Mouse (Mus musculus): ENCODE measurements around the gene Sec14l2. TPM values are rescaled to one million over a fixed set of nuclear protein-coding genes. Genes with fewer than 3 reads are reported as not detected.
A peak's percentile ranks its signal among the peaks of the same experiment; 100 is the strongest.
"Not testable (repeated sequence)": the region's sequence is repeated elsewhere in the genome, so short reads cannot be mapped to it uniquely, and the experiment has no call there.

The Sec14l2 gene
- total and polyA plus RNA-seq, 3 experiments = 16.7 to 24.2 (median 21.5) TPM

- H3K4me2 ChIP-seq (ENCODE audit: insufficient read depth, low read depth, poor library complexity, severe bottlenecking) = peak overlapping the region; percentile 80
Measured at GRCm38 (mm10) chr11:4134400-4134799, 11.2 kb upstream of the Sec14l2 start.

GRCm38 (mm10) chr11:4133450-4133849 is 10.2 kb upstream of the Sec14l2 start:
- Histone ChIP-seq H3K4me2 (ENCODE audit: insufficient read depth, low read depth, poor library complexity, severe bottlenecking) (no peak overlapping the region), H3K27me3 (replicated peaks) (no peaks in the 10 kb centered on the region), H3K4me3 (replicated peaks in 1 of 3; ENCODE audit: low read depth in 2 of 3, low read length in 2 of 3, poor library complexity in 1 of 3) (no peak overlapping the region), H3K79me2 (replicated peaks; ENCODE audit: control insufficient read depth, extremely low read depth, insufficient read depth, poor library complexity, severe bottlenecking) (peaks cover 20% of the 10 kb centered on the region), H3K36me3 (replicated peaks in 1 of 2; ENCODE audit: control insufficient read depth in 1 of 2, insufficient read depth in 1 of 2, low read length in 1 of 2) (peaks cover 6 to 21% of the 10 kb centered on the region in 2 experiments), H3K27ac (ENCODE audit: insufficient read depth, low read depth) (no peak overlapping the region), H3K4me1 (ENCODE audit: control insufficient read depth in 1 of 2, insufficient read depth in 2 of 2) (peaks cover 20 to 37% of the 10 kb centered on the region in 2 experiments), H3K9me3 (replicated peaks; ENCODE audit: low read length) (peaks cover 4% of the 10 kb centered on the region), H3K9ac (ENCODE audit: insufficient read depth, low read depth) (no peak overlapping the region)
- dilution Hi-C loops (cut with MboI; ENCODE audit: extremely low pct_ligation_motif_present, extremely low pct_unique_long_range_greater_than_20kb, low sequenced_read_pairs) = no loop called here
- in situ Hi-C loops (cut with MboI; ENCODE audit: low pct_ligation_motif_present, low pct_unique_long_range_greater_than_20kb, low sequenced_read_pairs) = no loop called here
- DNase-seq (ENCODE audit: extremely low read depth) = peak; percentile 44
- TF ChIP-seq MEF2A (IDR thresholded peaks at IDR 0.05; ENCODE audit: borderline replicate concordance, low read depth, low read length) (no peak), RAD21 (IDR thresholded peaks at IDR 0.05; ENCODE audit: low read depth, low read length) (peak; percentile 48), SMC3 (IDR thresholded peaks at IDR 0.05; ENCODE audit: low read depth, low read length) (peak; percentile 45), CTCF (conservative IDR thresholded peaks at IDR 0.05 in 1 of 2, IDR thresholded peaks at IDR 0.05 in 1 of 2; ENCODE audit: low read depth in 2 of 2, low read length in 2 of 2) (peak; percentile 59 to 68)

More at GRCm38 (mm10) chr11:4134400-4134799, 11.2 kb upstream of the Sec14l2 start:
- no peak for DNase-seq (ENCODE audit: extremely low read depth)
- TF ChIP-seq EP300 (IDR thresholded peaks at IDR 0.05; ENCODE audit: low read length) (no peak; the same call in 1 of the 2 replicates), RCOR1 (conservative IDR thresholded peaks at IDR 0.05; ENCODE audit: low read depth, low read length) (no peak), ZMIZ1 (IDR thresholded peaks at IDR 0.05; ENCODE audit: low read depth, low read length) (no peak), HCFC1 (IDR thresholded peaks at IDR 0.05; ENCODE audit: low read depth, low read length) (no peak), PAX5 (IDR thresholded peaks at IDR 0.05; ENCODE audit: low read length) (no peak), IRF4 (IDR thresholded peaks at IDR 0.05; ENCODE audit: low read depth, low read length) (no peak), CHD2 (IDR thresholded peaks at IDR 0.05; ENCODE audit: low read length) (no peak), CTCF (conservative IDR thresholded peaks at IDR 0.05 in 1 of 2, IDR thresholded peaks at IDR 0.05 in 1 of 2; ENCODE audit: low read depth in 2 of 2, low read length in 2 of 2) (no peak), MAX (IDR thresholded peaks at IDR 0.05; ENCODE audit: low read length) (no peak), ZNF384 (IDR thresholded peaks at IDR 0.05; ENCODE audit: low read depth, low read length) (no peak), ZC3H11A (IDR thresholded peaks at IDR 0.05; ENCODE audit: low read depth, low read length) (no peak), MEF2A (IDR thresholded peaks at IDR 0.05; ENCODE audit: borderline replicate concordance, low read depth, low read length) (no peak), ZKSCAN1 (IDR thresholded peaks at IDR 0.05; ENCODE audit: borderline replicate concordance, low read depth, low read length) (no peak), CHD1 (IDR thresholded peaks at IDR 0.05; ENCODE audit: low read depth, low read length) (no peak), USF2 (conservative IDR thresholded peaks at IDR 0.05; ENCODE audit: low read depth, low read length) (no peak)
- Histone ChIP-seq H3K79me2 (replicated peaks; ENCODE audit: control insufficient read depth, extremely low read depth, insufficient read depth, poor library complexity, severe bottlenecking) (peaks cover 20% of the 10 kb centered on the region), H3K4me1 (ENCODE audit: control insufficient read depth in 1 of 2, insufficient read depth in 2 of 2) (peaks cover 23 to 46% of the 10 kb centered on the region in 2 experiments), H3K27me3 (replicated peaks) (no peaks in the 10 kb centered on the region), H3K9me3 (replicated peaks; ENCODE audit: low read length) (peaks cover 4% of the 10 kb centered on the region), H3K9ac (ENCODE audit: insufficient read depth, low read depth) (no peak overlapping the region), H3K4me3 (replicated peaks in 1 of 3; ENCODE audit: low read depth in 2 of 3, low read length in 2 of 3, poor library complexity in 1 of 3) (peak overlapping the region; percentile 11 to 36 (median 34)), H3K27ac (ENCODE audit: insufficient read depth, low read depth) (no peak overlapping the region), H3K36me3 (replicated peaks in 1 of 2; ENCODE audit: control insufficient read depth in 1 of 2, insufficient read depth in 1 of 2, low read length in 1 of 2) (peaks cover 6 to 21% of the 10 kb centered on the region in 2 experiments)
- dilution Hi-C loops (cut with MboI; ENCODE audit: extremely low pct_ligation_motif_present, extremely low pct_unique_long_range_greater_than_20kb, low sequenced_read_pairs) = no loop called here
- in situ Hi-C loops (cut with MboI; ENCODE audit: low pct_ligation_motif_present, low pct_unique_long_range_greater_than_20kb, low sequenced_read_pairs) = no loop called here

- H3K27ac ChIP-seq (ENCODE audit: insufficient read depth, low read depth); DNase-seq (ENCODE audit: extremely low read depth); in situ Hi-C loops (cut with MboI; ENCODE audit: low pct_ligation_motif_present, low pct_unique_long_range_greater_than_20kb, low sequenced_read_pairs); H3K9ac ChIP-seq (ENCODE audit: insufficient read depth, low read depth); H3K36me3 ChIP-seq (replicated peaks in 1 of 2; ENCODE audit: control insufficient read depth in 1 of 2, insufficient read depth in 1 of 2, low read length in 1 of 2); H3K4me2 ChIP-seq (ENCODE audit: insufficient read depth, low read depth, poor library complexity, severe bottlenecking); H3K79me2 ChIP-seq (replicated peaks; ENCODE audit: control insufficient read depth, extremely low read depth, insufficient read depth, poor library complexity, severe bottlenecking); H3K4me1 ChIP-seq (ENCODE audit: control insufficient read depth in 1 of 2, insufficient read depth in 2 of 2); dilution Hi-C loops (cut with MboI; ENCODE audit: extremely low pct_ligation_motif_present, extremely low pct_unique_long_range_greater_than_20kb, low sequenced_read_pairs); H3K27me3 ChIP-seq (replicated peaks); H3K4me3 ChIP-seq (replicated peaks in 1 of 3; ENCODE audit: low read depth in 2 of 3, low read length in 2 of 3, poor library complexity in 1 of 3): not testable (repeated sequence)
- H3K9me3 ChIP-seq (replicated peaks; ENCODE audit: low read length) = peaks cover 22% of the 10 kb centered on the region
Measured at GRCm38 (mm10) chr11:4128461-4128860, 5.2 kb upstream of the Sec14l2 start.

Data from CH12.LX (cell line).